Mouse (Mus musculus) left cerebral cortex, postnatal 14 days (tissue): ENCODE measurements around the gene Ankrd13d. TPM values are rescaled to one million over a fixed set of nuclear protein-coding genes. Genes with fewer than 3 reads are reported as not detected.

Experiments used
- DNase-seq, 2 experiments: peaks; one replicate each; pipeline ENCODE4 v3.0.0; 2021 to 2022; ENCODE audit warnings: low spot score in 2 of 2, mixed read lengths in 1 of 2
- intact Hi-C: fragments of 180-260 bp; cut with DNase I; formaldehyde crosslinking; loops from one replicate; pipeline ENCODE4 v1.15.1; 2025
- microRNA-seq, 2 experiments: library from miRNA; unstranded; fragments of <30 nt; microRNA quantifications; one replicate each; pipeline ENCODE4 v1.2.0; 2022
- total RNA-seq, 2 experiments: library from RNA; stranded (reverse); gene quantifications; 2 replicates each; pipeline ENCODE4 v1.2.3; 2021

The Ankrd13d gene
- total RNA-seq, 2 experiments from 2014 or later: 84.5 to 84.9 TPM

DNA sequence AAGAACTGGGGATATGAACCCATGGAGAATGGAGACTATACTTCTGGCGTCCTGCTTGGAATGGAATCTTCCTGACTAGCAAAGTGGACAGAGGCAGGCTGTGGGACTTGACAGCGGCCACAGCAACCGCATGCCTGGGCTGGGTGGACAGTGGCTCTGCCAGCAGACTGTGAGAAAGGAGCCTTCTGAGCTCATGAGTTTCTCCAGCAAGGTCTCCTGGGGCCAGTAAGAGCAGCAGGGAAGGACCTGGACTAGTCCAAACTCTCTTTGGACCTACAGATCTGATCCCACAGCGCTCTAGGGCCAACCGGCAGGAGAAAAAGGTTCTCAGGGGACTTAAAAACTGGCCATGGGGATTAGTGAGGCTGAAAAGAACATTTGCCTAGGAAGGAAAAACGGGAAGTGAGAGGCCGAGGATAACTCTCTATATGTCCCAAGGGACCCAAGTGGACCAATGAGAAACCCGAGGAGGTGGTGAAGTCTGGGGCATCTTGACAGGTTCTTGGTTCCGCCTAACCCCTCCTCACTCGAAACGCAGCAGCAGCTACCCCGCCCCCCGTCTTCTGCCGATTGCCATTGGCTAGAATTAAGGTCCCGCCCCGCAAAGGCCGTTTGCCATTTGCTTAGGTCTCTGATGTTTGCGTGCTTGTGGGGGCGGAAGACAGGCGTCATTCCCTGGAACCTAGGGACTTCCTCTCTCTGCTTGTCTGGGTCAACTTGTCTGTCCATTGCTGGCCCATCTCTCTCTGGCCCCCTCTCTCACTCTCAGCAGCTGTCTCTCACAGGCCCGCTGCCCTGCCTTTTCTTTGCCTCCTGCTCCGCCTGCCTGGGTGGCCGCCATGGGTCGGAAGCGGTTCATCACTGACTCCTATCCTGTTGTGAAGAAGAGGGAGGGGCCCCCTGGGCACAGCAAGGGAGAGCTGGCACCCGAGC, 51.4 kb downstream of the Ankrd13d start, which contains the start of gene Pold4:
Pold4 (plus strand) TSS at position 647 of the 933 bp plus-strand sequence.
- intact Hi-C loops: no loop called here

DNA sequence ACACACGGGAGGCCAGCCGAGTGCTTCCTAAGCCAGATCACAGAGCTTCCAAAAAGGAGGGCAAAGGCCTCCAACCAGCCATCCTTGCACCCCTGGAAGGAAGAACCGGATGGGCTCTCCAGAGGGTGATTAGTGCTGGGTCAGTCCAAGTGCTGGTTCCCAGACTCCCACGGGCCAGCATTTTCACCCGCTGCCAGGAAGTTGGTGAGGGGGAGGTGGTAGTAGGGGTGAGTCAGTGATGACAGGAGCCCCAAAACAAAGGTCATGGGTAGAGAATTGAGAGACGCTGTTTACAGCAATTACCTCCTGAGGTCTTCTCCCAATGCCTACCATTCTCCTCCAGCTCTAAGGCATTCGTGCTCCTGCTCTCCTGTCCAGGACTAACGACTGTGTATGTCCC, 52.5 kb downstream of the Ankrd13d start:
- no peak for DNase-seq
- intact Hi-C loops: no loop called here

More for the DNA sequence above, 51.4 kb downstream of the Ankrd13d start, which contains the start of gene Pold4:
- DNase-seq: peak; percentile 98 to 99

DNA sequence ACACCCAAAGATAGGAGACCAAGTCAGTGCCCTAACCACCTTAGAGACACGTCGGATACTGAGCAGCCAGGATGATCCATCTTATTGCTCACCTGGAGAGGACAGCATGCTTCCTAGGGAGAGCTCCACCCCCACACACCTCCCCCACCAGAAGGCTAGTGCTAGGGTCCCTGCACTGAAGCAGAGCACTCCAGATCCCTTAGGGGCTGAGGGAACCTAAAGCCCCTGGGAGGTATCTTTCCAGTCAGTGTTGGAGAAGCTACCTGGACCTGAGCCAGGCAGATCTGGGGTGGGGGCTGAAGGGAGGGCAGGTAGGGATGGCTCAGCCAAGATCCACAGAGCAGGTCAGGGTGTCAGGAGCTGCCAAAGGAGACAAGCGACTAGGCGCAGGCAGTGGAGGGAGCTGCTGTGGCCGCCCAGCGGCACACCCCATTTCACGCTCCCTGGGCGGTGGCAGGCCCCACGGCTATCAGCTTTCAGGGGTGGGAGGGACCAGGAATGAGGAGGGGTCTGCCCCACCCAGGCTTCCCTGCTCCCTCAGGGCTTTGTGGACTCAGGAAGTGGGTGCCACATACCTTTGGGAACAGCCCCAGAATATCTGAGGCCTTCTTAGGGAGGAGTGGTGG, 53.4 kb downstream of the Ankrd13d start:
- no peak for DNase-seq
- intact Hi-C loops: loop anchor here (2.0 to 5.0 kb wide), 4 partner anchors 23 to 212 kb away; partner anchors contain the start of gene Pitpnm1

DNA sequence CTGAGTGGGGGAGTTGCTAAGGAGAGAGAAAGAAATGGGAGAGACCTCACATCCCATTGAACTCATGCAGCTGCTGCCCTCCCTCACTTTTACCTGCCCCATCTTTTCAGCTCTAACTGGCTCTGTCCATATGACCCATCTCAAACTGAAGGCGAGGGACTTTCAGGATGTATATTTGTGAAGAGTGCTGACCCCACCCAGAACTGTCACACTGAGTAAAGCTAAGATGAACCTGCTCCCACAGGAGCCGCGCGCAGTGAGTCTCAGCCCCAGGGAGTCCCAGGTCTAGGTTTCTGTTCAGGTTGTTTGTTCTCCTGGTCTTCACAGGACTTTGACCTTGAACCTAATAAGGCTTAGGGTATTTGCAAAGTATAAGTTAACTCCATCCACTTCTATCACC, 54.0 kb downstream of the Ankrd13d start:
- intact Hi-C loops: loop anchor here (2.0 to 5.0 kb wide), 4 partner anchors 22 to 212 kb away; partner anchors contain the start of gene Pitpnm1
- no peak for DNase-seq

DNA sequence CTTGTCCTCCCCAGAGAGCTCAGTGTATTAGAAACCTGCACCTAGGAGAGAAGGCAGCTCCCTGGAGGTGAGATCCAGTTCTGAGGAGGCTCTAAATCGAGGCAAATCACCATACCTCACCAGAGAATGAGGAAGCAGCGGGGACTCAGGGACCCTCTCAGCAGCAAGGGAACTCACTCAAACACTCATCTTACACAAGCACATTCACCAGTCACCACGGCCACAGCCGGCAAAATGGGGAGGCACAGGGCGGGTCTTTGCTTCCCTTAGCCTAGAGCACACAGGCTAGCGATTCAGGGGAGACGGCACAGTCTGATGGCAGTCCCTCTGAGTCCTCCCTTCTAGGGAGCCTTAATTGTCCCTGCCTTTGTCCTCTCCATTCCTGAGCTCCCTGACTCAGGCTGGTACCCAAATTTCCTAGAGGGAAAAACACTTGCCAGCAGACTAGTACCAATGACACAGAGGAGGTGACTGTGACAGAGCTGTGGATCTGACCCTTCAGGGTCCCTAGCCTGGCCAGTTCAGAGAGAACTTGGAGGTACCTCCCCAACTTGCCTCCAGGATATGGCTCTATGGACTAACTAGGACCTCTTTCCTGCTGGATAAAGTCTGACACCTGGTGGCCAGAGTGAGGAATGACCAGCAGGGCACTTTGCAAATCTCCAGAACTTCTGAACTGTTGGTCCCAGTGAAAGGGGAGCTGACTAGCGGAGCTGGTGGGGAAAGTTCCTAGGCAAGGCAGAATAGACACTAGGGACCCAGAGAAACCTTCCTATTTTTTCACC, 54.9 kb downstream of the Ankrd13d start:
- intact Hi-C loops: loop anchor here (2.0 to 5.0 kb wide), 4 partner anchors 21 to 211 kb away; partner anchors contain the start of gene Pitpnm1
- DNase-seq: peak; percentile 75 to 81

DNA sequence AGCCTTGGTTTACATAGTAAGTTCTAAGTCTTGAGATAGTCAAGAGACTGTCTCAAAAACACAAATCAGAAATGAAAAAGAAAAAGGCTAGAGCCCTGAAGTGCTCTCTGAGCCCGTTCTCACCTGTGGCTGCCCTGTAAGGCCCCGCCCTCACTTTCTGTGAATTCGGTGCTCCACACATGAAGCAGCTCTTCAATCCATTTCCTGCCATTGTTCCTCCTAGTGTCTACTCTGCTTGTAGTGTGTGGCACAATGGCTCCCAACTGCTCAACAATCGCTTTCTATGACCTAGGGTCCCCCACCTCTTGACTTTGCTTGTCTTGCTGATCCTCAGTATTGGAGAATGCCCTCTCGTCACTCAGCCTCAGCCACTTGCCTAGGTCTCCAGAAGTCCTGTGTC, 55.5 kb downstream of the Ankrd13d start:
- intact Hi-C loops: loop anchor here (5.0 kb wide), 2 partner anchors 55 to 210 kb away; no protein-coding TSS in a partner anchor
- DNase-seq: no peak

DNA sequence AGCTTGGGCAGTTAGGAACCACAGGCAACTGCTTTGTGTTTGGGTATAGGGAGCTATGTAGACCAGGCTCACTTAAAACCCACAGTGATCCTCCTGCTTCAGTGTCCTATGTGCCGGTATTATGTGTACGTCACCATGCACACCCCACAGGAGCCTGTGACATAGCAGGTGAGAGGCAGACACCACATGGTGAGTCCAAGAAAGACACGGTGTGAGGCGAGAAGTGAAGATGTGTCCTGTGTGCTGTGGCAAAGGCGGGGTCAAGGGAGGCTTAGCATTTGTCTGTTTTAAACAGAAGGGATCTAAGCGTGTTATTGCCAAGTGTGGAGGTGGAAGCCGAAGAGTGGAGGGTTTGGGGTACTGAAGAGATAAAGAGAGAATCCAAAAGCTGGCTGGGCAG, 56.2 kb downstream of the Ankrd13d start:
- DNase-seq: no peak
- intact Hi-C loops: loop anchor here (5.0 kb wide), 2 partner anchors 54 to 209 kb away; no protein-coding TSS in a partner anchor

DNA sequence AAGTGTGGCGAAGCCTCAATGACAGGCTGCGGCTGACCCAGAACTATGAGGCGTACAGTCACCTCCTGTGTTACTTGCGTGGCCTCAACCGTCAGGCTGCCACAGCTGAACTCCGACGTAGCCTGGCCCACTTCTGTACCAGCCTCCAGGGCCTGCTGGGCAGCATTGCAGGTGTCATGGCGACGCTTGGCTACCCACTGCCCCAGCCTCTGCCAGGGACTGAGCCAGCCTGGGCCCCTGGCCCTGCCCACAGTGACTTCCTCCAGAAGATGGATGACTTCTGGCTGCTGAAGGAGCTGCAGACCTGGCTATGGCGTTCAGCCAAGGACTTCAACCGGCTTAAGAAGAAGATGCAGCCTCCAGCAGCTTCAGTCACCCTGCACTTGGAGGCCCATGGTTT, 60.8 kb downstream of the Ankrd13d start:
- intact Hi-C loops: no loop called here

DNA sequence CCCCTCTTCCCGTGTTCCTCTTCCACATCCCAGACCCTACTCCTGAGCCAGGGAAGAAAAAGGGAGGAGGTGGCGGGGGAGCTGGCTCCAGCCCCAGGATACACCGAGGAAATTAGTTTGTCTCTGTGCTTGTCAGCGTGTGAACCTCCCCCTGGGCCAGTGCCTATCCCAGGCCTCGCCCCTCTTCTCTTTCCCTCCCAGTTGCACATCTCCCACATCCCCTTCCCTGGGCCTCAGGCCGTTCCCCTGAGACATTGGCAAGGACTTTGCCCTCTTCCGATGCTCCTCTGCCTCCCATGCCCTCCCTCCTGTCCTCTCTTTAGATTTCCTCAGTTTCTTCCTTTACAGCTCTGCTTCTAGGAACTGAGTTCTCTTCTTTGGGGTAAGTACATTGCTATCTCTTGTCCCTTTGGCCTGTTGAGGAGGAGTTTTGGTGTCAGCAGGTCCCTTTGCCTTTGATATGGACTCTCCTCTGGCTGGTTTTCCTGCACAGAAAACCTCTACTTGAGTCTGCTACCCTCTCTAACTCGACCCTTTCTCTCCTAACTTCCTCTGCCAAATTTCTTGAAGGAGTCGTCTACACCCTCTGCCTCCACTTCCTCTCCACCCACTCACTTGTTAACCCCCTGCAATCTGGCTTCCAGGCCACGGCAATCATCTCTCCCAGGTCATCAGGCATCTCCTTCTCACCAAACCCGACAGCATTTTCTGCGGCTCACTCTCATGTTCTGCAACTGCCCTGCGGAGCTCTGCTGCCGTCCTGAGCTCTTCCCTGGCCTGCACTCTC, 61.8 kb downstream of the Ankrd13d start:
- intact Hi-C loops: no loop called here
- DNase-seq: no peak

More for the DNA sequence above, 60.8 kb downstream of the Ankrd13d start:
- DNase-seq: no peak

DNA sequence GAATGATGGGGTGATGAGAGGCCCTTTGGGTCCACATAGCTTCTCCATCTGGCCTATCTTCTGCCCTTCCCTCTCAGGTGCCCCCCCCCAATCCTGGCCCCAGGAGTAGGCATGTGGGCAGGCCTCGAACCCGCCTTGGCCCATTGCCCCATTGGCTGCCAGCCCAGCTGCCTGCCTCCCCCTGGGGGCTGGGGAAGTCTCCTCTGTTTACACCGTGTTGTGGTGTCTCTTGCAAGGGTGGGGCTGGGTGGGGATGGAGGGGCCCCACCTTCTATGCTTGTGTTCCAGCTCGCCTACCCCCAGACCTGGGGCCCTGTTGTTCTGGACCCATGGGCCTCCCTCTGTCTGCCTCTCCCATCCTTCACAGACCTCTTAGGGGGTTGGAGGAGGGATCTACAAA, 62.5 kb downstream of the Ankrd13d start:
- no peak for DNase-seq
- intact Hi-C loops: no loop called here

Small RNA genes within 50 kb of the gene (microRNA-seq; reads per million reads assigned to microRNA genes)
- gene Mir6985: 6.7 to 9.8 reads per million in 2 experiments

Other genes starting within 250 kb of the Ankrd13d start
- gene Gstp1, start 245.2 kb downstream of the Ankrd13d start, total RNA-seq: 100 to 1,000 TPM; 213 to 245 TPM
- gene Gstp2, start 237.1 kb downstream of the Ankrd13d start, total RNA-seq: 10 to 100 TPM; 22.3 to 24.3 TPM
- not detected for gene Gstp3, start 223.6 kb downstream of the Ankrd13d start, total RNA-seq
- gene Cabp2, start 201.6 kb downstream of the Ankrd13d start, total RNA-seq: not detected
- gene Cdk2ap2, start 186.0 kb downstream of the Ankrd13d start, total RNA-seq: 10 to 100 TPM; 26.4 to 26.7 TPM
- 100 to 1,000 TPM; 225 to 226 TPM for gene Pitpnm1, start 183.1 kb downstream of the Ankrd13d start, total RNA-seq
- 10 to 100 TPM; 83.4 to 94.1 TPM for gene Aip, start 157.3 kb downstream of the Ankrd13d start, total RNA-seq
- gene Gpr152, start 143.3 kb downstream of the Ankrd13d start, total RNA-seq: not detected
- under 1 TPM; 0.11 to 0.23 TPM for gene Cabp4, start 139.1 kb downstream of the Ankrd13d start, total RNA-seq
- 10 to 100 TPM; 80.7 to 87.5 TPM for gene Coro1b, start 134.5 kb downstream of the Ankrd13d start, total RNA-seq
- 1 to 10 TPM; 1.0 to 1.5 TPM for gene Ptprcap, start 129.5 kb downstream of the Ankrd13d start, total RNA-seq
- gene Rps6kb2, start 119.8 kb downstream of the Ankrd13d start, total RNA-seq: 10 to 100 TPM; 39.5 to 39.9 TPM
- 1 to 10 TPM; 3.8 to 5.9 TPM for gene Carns1, start 107.7 kb downstream of the Ankrd13d start, total RNA-seq
- gene Tbc1d10c, start 91.9 kb downstream of the Ankrd13d start, total RNA-seq: 1 to 10 TPM; 1.6 to 1.8 TPM
- gene Ppp1ca, start 91.1 kb downstream of the Ankrd13d start, total RNA-seq: 100 to 1,000 TPM; 323 to 336 TPM
- 1 to 10 TPM; 6.4 to 9.0 TPM for gene Rad9a, start 81.5 kb downstream of the Ankrd13d start, total RNA-seq
- gene Clcf1, start 68.9 kb downstream of the Ankrd13d start, total RNA-seq: 1 to 10 TPM; 1.3 to 1.5 TPM
- not detected for gene AC109138.7, start 68.8 kb downstream of the Ankrd13d start, total RNA-seq
- 10 to 100 TPM; 16.2 to 16.9 TPM for gene Pold4, start 51.2 kb downstream of the Ankrd13d start, total RNA-seq
- 10 to 100 TPM; 44.5 to 52.4 TPM for gene Ssh3, start 14.0 kb downstream of the Ankrd13d start, total RNA-seq
- gene Grk2, start 23.1 kb upstream of the Ankrd13d start, total RNA-seq: 100 to 1,000 TPM; 165 to 173 TPM
- gene Kdm2a, start 115.1 kb upstream of the Ankrd13d start, total RNA-seq: 10 to 100 TPM; 62.1 to 74.9 TPM
- gene Rhod, start 156.3 kb upstream of the Ankrd13d start, total RNA-seq: 1 to 10 TPM; 1.3 to 1.4 TPM
- 10 to 100 TPM; 30.8 to 31.7 TPM for gene Syt12, start 194.3 kb upstream of the Ankrd13d start, total RNA-seq
- gene 2010003K11Rik, start 215.4 kb upstream of the Ankrd13d start, total RNA-seq: not detected
- 10 to 100 TPM; 57.2 to 59.2 TPM for gene Pcx, start 227.3 kb upstream of the Ankrd13d start, total RNA-seq